Mouse (Mus musculus): ENCODE measurements at regions not wholly inside any gene's neighbourhood (a gene's known extent, or its start where the extent isn't known, plus 50 kb on each side); places are given as distances from the start of the nearest gene placed in this dataset.

- DNase-seq (ENCODE audit: extremely low spot score), result peak; percentile 7
These were observed 454.1 kb downstream of the Rnf144b start for GRCm38 (mm10) chr13:47576516-47576915.

DNA sequence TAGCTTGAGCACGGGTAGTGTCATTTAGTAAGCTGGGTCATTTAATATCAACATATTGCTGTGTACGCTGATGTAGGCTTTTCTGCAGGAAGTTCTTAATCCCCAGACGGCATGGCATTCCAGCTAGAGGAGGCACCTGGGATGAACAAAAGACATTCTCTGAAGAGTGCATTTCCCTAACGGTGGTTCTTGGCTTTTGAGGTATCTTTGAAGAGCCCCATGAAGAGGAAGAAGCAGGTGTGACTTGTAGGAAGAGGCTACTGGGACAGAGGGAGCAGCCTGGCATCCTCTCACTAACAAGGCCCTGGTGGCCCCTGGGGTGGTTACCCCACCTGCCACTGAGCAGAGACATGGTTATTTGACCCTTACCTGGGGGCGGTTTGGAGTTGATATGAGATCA, 457.7 kb downstream of the Rnf144b start:
- no peak for DNase-seq (ENCODE audit: extremely low spot score)

DNA sequence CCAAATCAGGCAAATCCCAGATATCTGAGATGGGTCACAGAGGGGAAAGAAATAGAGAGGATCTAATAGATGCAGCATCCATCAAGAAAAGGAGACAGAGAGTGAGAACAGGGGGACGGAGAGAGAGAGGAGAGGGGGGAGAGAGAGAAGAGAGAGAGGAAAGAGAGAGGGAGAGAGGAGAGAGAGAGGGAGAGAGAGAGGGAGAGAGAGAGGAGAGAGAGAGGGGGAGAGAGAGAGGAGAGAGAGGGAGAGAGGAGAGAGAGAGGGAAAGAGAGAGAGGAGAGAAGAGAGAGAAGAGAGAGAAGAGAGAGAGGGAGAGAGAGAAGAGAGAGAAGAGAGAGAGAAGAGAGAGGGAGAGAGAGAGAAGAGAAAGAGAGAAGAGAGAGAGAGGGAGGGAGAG, 462.7 kb downstream of the Rnf144b start:
- no peak for DNase-seq (ENCODE audit: extremely low spot score)

DNA sequence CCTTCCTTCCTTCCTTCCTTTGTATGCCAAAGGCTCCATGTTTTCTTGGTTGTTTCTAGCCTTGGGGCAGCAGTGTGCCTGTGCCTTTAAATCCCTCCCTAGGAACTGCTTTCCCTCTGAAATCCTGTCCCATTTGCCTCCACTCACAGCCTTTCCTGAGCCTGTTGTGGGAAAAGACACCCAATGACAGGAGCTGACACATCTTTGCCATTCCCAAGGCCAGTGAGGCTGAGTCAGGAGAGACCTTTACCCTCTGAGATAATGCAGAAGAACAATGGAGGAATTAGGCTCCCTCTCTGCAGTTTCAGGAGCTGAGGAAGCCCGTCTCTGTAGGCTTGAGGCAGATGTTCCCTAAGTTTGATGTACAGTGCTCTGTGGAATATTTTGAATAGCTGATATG, 480.2 kb downstream of the Rnf144b start:
- no peak for DNase-seq (ENCODE audit: extremely low spot score)

DNA sequence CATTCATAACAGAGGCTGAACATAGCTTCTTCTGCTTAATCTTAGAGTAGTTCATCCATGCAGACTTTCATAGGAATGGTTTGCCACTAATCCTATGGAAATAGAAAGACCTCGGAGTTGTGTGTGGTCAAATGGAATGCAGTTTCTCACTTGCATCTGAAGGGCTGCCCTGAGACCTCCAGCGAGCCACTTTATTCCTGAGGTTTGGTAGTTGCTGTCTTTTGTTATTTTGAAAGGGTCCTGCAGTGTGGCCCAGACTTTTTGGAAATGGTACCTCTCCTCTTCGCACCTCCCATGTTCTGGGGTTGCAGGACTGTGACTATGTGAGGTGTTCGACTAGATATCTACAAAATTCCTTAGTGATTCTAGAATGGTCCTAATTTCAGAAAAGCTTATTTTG, 489.0 kb downstream of the Rnf144b start:
- DNase-seq (ENCODE audit: extremely low spot score), result no peak

GRCm38 (mm10) chr13:47636511-47637103, 514.2 kb downstream of the Rnf144b start:
- DNase-seq (ENCODE audit: extremely low spot score), result no peak

- DNase-seq (ENCODE audit: extremely low spot score), result no peak
These were observed 519.9 kb downstream of the Rnf144b start for GRCm38 (mm10) chr13:47642341-47642740.

GRCm38 (mm10) chr13:47645081-47645480, 522.6 kb downstream of the Rnf144b start:
- DNase-seq (ENCODE audit: extremely low spot score), result no peak

DNA sequence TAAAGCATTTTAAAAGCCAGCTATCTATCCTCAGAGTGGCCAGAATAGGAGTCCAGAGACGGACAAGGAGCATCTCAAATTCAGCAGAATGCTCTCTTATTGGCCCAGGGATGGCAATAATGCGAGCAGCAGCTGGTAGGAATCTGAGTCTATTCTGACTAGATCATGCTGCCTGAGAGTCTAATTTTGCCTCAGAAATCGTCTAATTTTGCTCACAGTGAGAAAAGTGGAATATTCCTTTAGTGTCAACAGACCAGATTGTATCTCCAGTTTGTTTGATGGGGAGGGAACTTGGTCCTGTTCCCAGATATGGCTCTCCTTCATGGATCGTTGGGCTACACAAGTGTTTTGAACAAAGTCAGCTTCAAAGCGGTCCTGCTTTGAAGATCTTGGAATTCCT, 525.2 kb downstream of the Rnf144b start:
- no peak for DNase-seq (ENCODE audit: extremely low spot score)

DNA sequence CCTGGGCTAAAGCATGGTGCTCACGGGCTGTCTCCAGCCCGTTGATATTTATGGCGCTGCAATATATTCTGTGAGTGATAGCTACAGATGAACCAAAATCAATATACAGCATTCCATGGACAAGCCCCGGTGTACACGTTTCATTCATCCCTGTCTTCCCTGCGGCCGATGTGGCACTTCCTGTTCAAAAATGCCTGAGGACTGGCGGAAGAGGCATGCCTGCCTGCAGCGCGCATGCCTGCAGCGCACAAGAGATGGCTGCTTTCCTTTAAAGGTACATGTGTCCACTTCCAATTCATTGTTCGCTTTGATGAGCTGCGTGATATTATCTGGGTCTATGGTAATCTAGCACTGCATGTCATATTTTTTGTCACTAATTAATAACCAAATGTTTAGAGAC, 527.6 kb downstream of the Rnf144b start:
- DNase-seq (ENCODE audit: extremely low spot score), result no peak

DNA sequence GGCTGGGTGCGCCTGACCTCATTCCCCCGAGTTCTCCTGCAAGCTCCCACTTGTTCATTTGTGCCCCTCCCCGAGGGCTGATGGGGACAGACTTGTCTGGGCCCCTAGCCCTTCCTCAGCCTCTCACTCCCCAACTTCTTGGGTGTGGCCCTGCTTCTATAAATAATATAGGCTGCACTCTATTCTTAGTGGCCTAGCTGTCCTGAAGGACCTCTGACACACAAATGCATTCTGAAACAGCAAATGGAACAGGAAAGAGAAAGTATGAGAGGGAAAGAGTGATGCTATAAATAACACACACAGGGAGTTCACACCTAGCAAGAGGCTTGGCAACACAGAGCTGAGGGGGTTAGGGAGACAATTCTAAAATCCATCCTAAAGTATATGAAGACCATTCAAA, 544.0 kb downstream of the Rnf144b start:
- no peak for DNase-seq (ENCODE audit: extremely low spot score)

DNA sequence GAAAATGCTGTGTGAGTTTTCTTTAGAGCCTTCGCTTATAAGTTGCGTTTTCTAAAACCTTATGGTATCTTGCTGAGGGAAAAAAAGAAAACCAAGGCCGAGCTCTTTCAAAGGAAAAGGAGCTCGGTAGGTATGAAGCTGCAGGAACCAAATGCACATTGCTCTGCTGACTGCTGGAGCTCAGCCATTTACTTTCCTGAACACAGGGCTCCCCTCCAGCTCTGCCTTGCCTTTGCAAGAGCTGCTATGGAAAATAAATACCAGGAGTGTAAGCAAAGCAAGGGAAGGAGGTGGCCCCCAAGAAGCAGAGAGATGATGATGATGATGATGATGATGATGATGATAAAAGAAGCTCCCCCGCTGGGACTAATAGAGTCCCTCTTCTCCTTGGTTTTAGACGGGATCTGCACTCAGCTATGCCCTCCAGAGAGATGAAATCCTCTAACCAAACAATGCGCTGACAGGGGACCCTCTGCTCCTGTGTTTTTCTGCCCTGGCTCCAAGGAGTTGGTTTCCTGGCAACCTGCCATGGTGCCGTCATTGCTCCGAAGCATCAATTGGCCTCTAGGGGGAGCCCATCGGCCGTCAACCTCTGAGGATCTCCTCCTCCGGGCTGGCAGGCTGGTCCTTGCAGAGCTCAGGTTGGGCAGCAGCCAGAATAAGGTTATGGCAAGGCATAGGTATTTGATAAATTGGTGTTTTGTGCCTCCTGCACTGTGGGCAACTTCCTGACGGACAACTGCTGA, 544.7 kb downstream of the Rnf144b start:
- peak; percentile 84 for DNase-seq (ENCODE audit: extremely low spot score)

- no peak for DNase-seq (ENCODE audit: extremely low spot score)
These were observed 565.7 kb downstream of the Rnf144b start for GRCm38 (mm10) chr13:47688131-47688530.

DNA sequence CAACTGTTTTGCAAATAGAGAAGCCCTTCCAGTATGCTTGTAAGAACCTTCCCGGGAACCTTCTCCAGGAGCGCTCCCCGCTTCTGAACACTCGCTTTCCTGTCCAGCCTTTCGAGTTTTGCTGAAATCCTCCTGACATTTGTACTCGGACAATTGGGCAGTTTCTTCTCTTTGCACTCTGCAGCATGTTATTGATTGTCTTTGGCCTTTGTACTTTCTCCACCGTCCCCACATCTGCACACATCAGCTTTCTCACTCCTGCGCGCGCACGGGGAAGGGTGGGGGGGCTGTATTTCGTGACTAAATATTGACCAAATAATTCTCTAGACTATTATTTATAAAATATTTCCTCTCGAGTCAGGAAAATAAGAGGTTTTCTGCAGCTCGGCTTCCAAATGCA, 567.2 kb upstream of the Id4 start:
- no peak for DNase-seq (ENCODE audit: extremely low spot score)

GRCm38 (mm10) chr13:47695877-47696276, 565.2 kb upstream of the Id4 start:
- no peak for DNase-seq (ENCODE audit: extremely low spot score)

GRCm38 (mm10) chr13:47700556-47700955, 560.5 kb upstream of the Id4 start:
- DNase-seq (ENCODE audit: extremely low spot score), result no peak

- DNase-seq (ENCODE audit: extremely low spot score), result no peak
These were observed 552.9 kb upstream of the Id4 start for GRCm38 (mm10) chr13:47707961-47708609.

- no peak for DNase-seq (ENCODE audit: extremely low spot score)
These were observed 551.7 kb upstream of the Id4 start for GRCm38 (mm10) chr13:47709323-47709722.

DNA sequence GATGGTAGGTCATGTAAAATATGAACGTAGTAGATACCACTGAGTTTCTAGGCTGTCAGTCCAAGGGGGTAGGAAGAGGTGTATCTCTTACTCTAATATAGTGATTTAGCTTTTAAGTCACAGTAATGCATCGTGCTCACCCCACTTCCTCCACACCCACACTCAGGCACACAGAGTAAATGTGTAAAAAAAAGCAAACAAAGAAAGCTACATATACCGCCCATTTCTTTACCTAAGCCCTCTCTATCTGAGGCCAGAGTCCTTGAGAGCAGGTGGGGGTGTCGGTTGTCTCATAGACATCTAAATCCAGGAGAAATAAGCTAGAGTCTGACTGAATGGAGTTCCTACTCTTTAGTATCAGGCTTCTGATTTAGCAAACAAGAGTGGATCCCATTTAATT, 548.5 kb upstream of the Id4 start:
- DNase-seq (ENCODE audit: extremely low spot score), result no peak

GRCm38 (mm10) chr13:47716265-47716664, 544.8 kb upstream of the Id4 start:
- DNase-seq (ENCODE audit: extremely low spot score), result no peak

GRCm38 (mm10) chr13:47720645-47721044, 540.4 kb upstream of the Id4 start:
- DNase-seq (ENCODE audit: extremely low spot score), result no peak

GRCm38 (mm10) chr13:47734415-47734814, 526.6 kb upstream of the Id4 start:
- no peak for DNase-seq (ENCODE audit: extremely low spot score)

DNA sequence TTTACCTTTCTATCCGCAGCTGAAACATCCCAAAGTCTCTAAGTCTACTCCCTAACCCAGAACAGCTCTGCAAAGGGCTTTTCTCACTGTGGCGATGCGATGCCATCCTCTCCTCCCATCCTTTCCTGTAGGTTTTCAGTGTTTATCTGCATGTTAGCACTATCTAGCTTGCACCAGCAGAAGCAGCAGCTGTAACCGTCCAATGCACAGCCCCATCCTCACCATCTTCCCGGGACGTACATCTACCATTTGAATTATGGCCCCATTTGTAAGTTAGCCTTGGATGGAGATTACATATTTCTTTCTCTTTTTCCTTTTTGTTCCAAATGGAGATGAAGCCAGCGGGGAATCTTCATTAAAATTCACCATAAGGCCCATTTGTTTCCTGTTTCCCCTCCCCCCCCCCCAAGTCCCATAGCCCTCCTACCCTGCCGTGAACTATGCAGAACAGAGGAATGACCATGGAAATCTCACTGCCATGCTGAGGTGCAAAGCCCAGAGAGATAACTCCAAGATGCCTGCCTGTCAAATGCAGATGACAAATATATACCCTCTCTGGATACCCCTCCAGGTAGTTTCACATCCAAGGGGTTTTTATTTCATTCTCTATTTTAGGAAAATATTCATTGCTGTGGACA, 525.5 kb upstream of the Id4 start:
- DNase-seq (ENCODE audit: extremely low spot score), result no peak

Data from embryo, embryonic 9.5 days (tissue).